Comparison of ENCODE assay signal across 17 mouse cellular contexts in the genomic region with DNA sequence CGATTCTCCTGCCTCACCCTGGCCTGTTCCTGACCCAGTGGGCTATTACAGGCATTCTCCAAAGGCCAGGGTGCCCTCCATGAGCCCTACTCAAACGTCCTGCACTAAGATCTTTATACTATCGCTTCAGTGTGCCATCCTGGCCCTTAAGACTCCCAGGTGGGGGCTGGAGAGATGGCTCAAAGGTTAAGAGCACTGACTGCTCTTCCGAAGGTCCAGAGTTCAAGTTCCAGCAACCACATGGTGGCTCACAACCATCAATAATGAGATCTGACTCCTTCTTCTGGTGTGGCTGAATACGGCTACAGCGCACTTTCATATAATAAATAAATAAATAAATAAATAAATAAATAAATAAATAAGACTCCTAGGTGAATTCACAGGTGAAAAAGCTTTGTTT.
"Had no signal": no experiment of that assay in that cellular context is flagged by ENCODE, and none has a peak within 500 bp of the region (broad histone marks: within the 10 kb centered on the region; RNA-seq: fewer than 3 reads in every experiment).

No protein-coding gene starts in this region.

- H3K9me3 ChIP-seq: lung, embryonic 15.5 days; megakaryocyte, embryonic 14.5 days; midbrain, embryonic 13.5 days; midbrain, embryonic 15.5 days; neural tube, embryonic 12.5 days; stomach, embryonic 15.5 days had no signal

- H3K27me3 ChIP-seq: lung, embryonic 15.5 days; midbrain, embryonic 13.5 days; midbrain, embryonic 15.5 days; neural tube, embryonic 12.5 days; stomach, embryonic 15.5 days had no signal

- H3K4me1 ChIP-seq: lung, embryonic 15.5 days; midbrain, embryonic 13.5 days; midbrain, embryonic 15.5 days; neural tube, embryonic 12.5 days; stomach, embryonic 15.5 days had no signal

- H3K9ac ChIP-seq: lung, embryonic 15.5 days; midbrain, embryonic 13.5 days; midbrain, embryonic 15.5 days; neural tube, embryonic 12.5 days; stomach, embryonic 15.5 days had no signal

- H3K36me3 ChIP-seq: lung, embryonic 15.5 days; stomach, embryonic 15.5 days had no signal

- H3K4me3 ChIP-seq: lung, embryonic 15.5 days; megakaryocyte, embryonic 14.5 days; midbrain, embryonic 13.5 days; midbrain, embryonic 15.5 days; neural tube, embryonic 12.5 days; stomach, embryonic 15.5 days had no signal

- H3K4me2 ChIP-seq: lung, embryonic 15.5 days; midbrain, embryonic 11.5 days; midbrain, embryonic 13.5 days; midbrain, embryonic 15.5 days; neural tube, embryonic 12.5 days; stomach, embryonic 15.5 days had no signal

- H3K27ac ChIP-seq: lung, embryonic 15.5 days; macrophage; midbrain, embryonic 13.5 days; midbrain, embryonic 15.5 days; neural tube, embryonic 12.5 days; stomach, embryonic 15.5 days; stomach, postnatal 0 days had no signal

- ATAC-seq: lung, postnatal 0 days; midbrain, embryonic 13.5 days; midbrain, embryonic 15.5 days had no signal

- DNase-seq: lung, adult 2 months; lung, postnatal 14 days; lung, postnatal 36 days; right cerebral cortex, postnatal 14 days; thymus, adult 2 months; thymus, postnatal 25 days; thymus, postnatal 4 days had no signal
